Mouse (Mus musculus) gonadal fat pad, adult 2 months (tissue): ENCODE results near the gene Cyp2a4. TPM values are rescaled to one million over a fixed set of nuclear protein-coding genes. Genes with fewer than 3 reads are reported as not detected.
"Not testable (repeated sequence)": the region's sequence is repeated elsewhere in the genome, so short reads cannot be mapped to it uniquely, and the experiment has no call there.

Experiments used
- DNase-seq: peaks from one replicate; pipeline ENCODE4 v3.0.0-alpha.2; 2012; ENCODE audit warnings: low read depth
- polyA plus RNA-seq: library from polyadenylated mRNA; depleted of rRNA; stranded (reverse); fragments of >200 nt; gene quantifications from 2 replicates; pipeline ENCODE4 v1.2.3, GENCODE M21; 2012; rRNA removed

Cyp2a4 gene
- polyA plus RNA-seq = 0.24 TPM in 1 of 2 replicates, not detected in the other

- DNase-seq = not testable (repeated sequence)
Measured at GRCm38 (mm10) chr7:26306926-26307325, at the start of gene Cyp2a4. TSS of gene Cyp2a4 (plus strand) at chr7:26307169.

GRCm38 (mm10) chr7:26260034-26260433 lies 46.9 kb upstream of the Cyp2a4 start, which contains the start of gene Vmn1r184:
TSS of gene Vmn1r184 (plus strand) at chr7:26260334.
- DNase-seq = not testable (repeated sequence)

GRCm38 (mm10) chr7:26303429-26304166 lies 3.4 kb upstream of the Cyp2a4 start:
- not testable (repeated sequence) for DNase-seq

- not testable (repeated sequence) for DNase-seq
Measured at GRCm38 (mm10) chr7:26311786-26312185, 4.8 kb downstream of the Cyp2a4 start.

- not testable (repeated sequence) for DNase-seq
Measured at GRCm38 (mm10) chr7:26315194-26315593, 8.2 kb downstream of the Cyp2a4 start.

GRCm38 (mm10) chr7:26315809-26316208 lies 8.8 kb downstream of the Cyp2a4 start:
- DNase-seq = not testable (repeated sequence)

- not testable (repeated sequence) for DNase-seq
Measured at GRCm38 (mm10) chr7:26320361-26320760, 13.4 kb downstream of the Cyp2a4 start.

GRCm38 (mm10) chr7:26350177-26350576 lies 43.2 kb downstream of the Cyp2a4 start:
- DNase-seq = not testable (repeated sequence)

- DNase-seq = not testable (repeated sequence)
Measured at GRCm38 (mm10) chr7:26352258-26352657, 45.3 kb downstream of the Cyp2a4 start.

- not testable (repeated sequence) for DNase-seq
Measured at GRCm38 (mm10) chr7:26356719-26357118, 49.8 kb downstream of the Cyp2a4 start.

Other genes with a start within 250 kb of the Cyp2a4 start
- 0.10 TPM in 1 of 2 replicates, not detected in the other for gene Cyp2b13, start 245.7 kb upstream of the Cyp2a4 start, polyA plus RNA-seq
- 0.43 TPM in 1 of 2 replicates, not detected in the other for gene Cyp2b9, start 133.8 kb upstream of the Cyp2a4 start, polyA plus RNA-seq
- not detected in 2 replicates for gene Vmn1r184, start 46.8 kb upstream of the Cyp2a4 start, polyA plus RNA-seq
- not detected in 2 replicates for gene Nlrp9c, start 96.5 kb downstream of the Cyp2a4 start, polyA plus RNA-seq
- gene Nlrp4a, start 127.9 kb downstream of the Cyp2a4 start, polyA plus RNA-seq = not detected in 2 replicates
- not detected in 2 replicates for gene Nlrp9a, start 227.9 kb downstream of the Cyp2a4 start, polyA plus RNA-seq